Mouse (Mus musculus): Measurements from ENCODE around the gene Sptlc3.
A peak's percentile ranks its signal among the peaks of the same experiment; 100 is the strongest.

Sptlc3 gene

GRCm38 (mm10) chr2:139493836-139494235 is at the start of gene Sptlc3:
Gene Sptlc3, plus strand, starts transcription at chr2:139493913.
- no peak for DNase-seq (ENCODE audit: low spot score)

- DNase-seq (ENCODE audit: low spot score), result no peak
Observed at GRCm38 (mm10) chr2:139467726-139468125, 26.0 kb upstream of the Sptlc3 start.

- no peak for DNase-seq (ENCODE audit: low spot score)
Observed at GRCm38 (mm10) chr2:139488708-139489107, 5.0 kb upstream of the Sptlc3 start.

DNA sequence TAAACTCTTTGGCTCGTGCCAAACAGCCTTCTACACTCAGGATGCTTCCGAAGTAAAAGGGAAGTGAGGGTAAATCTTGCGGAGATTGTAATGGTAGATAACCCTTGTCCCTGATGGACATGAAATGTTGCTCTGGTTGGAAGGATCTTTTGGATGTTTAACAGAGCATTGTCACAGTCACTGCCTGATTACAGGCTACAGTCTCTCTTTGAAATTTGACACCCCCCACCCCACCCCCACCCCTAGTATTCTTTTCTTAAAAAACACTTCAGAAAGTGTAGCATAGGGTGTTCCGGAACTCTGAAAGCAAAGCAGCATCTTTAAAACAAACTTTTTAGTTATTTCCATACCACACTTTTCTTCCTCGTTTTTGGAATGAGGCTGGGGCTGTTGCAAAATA is 916 bp downstream of the Sptlc3 start:
- no peak for DNase-seq (ENCODE audit: low spot score)

GRCm38 (mm10) chr2:139561966-139562505 is 68.3 kb downstream of the Sptlc3 start:
- DNase-seq (ENCODE audit: low spot score), result no peak

DNA sequence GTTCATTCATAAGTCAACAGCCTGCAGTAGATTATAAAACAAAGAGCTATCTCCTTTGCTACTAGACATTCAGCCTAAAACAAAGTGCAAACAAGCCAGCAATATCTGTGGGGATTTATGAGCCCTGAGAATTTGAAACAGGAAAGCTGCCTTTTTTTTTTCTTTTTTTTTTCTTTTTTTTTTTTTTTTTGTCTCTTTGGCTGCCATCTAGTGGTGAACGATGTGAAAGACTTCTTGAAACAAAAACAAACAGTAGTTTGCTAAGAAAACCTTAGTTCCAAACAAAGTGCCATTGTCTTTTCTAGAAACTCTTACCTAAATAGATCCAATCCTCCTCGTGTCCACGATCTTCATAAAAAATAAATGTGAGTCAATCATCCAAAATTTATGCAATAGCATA is 85.6 kb downstream of the Sptlc3 start:
- no peak for DNase-seq (ENCODE audit: low spot score)

GRCm38 (mm10) chr2:139582766-139583165 is 89.1 kb downstream of the Sptlc3 start:
- DNase-seq (ENCODE audit: low spot score), result no peak

GRCm38 (mm10) chr2:139587660-139588200 is 94.0 kb downstream of the Sptlc3 start:
- DNase-seq (ENCODE audit: low spot score), result no peak

DNA sequence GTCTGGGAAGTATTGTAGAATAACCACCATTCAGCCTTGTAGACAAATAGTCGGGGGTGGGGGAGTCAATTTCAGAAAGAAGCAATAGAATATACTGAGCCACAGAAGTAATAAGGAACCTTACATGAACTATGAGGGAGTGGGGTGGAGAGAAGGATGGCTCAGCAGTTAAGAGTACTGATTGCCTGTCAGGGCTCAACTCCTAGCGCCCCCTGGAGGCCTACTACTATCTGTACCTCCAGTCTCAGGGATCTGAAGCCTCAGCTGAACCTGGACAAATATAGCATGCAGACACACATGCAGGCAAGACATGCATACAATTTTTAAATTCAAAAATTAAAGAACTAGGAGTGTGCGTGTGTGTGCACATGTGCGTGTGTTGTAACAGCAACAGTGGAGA is 96.2 kb downstream of the Sptlc3 start:
- peak; percentile 3 for DNase-seq (ENCODE audit: low spot score)

DNA sequence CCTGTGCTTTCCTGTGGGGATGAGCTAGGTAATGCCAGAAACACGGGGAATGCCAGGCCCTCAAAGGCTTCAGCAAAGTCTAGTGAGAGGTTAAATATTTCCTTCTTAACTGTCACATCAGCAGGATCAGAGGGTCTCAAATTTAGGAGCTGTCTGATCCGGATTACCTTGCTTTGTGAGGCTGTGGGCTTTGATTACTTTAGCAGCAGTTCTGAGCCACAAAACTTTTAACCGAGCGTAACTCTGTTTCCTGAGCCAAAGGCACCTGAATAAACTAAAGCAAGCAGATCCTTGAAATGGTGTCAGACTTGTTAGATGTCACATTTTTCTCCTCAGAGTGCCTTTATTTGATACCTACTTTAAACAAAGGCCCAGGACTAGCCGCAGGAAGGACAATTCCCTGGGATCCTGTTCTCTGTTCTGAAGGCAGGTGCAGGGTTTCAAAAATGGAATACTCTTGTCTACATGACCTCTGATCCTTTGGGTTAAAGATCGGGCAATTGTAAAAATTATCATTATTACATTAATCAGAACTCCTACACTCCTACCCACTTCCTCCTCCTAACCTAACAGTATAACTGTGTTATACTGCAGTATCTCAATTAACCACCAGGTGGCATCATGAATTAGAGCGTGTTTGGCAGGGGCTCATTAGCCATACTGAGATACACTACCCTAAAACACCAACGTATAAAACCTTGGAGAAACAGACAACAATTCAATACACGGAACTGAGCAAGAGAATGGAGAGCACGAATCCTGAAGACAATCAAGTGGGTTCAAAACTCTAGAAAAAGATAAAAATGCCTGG is 97.4 kb downstream of the Sptlc3 start:
- DNase-seq (ENCODE audit: low spot score), result peak; percentile 17

GRCm38 (mm10) chr2:139592109-139592508 is 98.4 kb downstream of the Sptlc3 start:
- DNase-seq (ENCODE audit: low spot score), result no peak

- DNase-seq (ENCODE audit: low spot score), result no peak
Observed at GRCm38 (mm10) chr2:139597229-139597628, 103.5 kb downstream of the Sptlc3 start.

DNA sequence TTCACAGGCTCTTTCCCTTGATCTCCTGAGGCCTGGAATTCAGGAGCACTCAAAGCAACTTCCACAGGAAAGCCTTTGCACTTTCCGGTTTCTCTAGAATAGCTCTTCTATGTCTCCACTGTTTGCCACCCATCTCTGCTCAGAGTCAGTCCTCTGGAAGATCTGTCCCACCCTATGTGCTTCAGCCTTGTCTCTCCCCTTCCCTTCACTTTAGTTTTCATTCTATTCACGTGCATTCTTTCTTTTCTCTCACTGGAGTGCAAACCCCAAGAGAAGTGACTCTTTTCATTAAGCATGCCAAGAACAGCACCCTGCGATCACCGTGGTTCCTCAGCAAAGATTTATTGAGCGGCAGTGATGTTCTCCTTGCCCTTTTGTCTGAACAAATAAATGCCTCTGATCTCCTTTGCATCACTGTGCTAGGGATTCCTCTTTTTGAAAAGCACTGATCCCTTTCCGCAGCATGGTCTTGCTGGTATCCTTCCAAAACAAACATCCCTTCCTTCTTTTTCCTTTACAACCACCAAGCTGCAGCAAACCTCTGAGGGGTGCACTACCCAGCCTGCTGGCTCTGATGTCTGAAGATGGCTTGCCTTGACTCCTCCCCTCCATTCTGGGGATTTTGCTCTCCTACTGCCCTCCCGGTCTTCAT is 108.0 kb downstream of the Sptlc3 start:
- DNase-seq (ENCODE audit: low spot score), result no peak

- no peak for DNase-seq (ENCODE audit: low spot score)
Observed at GRCm38 (mm10) chr2:139608167-139608566, 114.5 kb downstream of the Sptlc3 start.

- no peak for DNase-seq (ENCODE audit: low spot score)
Observed at GRCm38 (mm10) chr2:139608810-139609209, 115.1 kb downstream of the Sptlc3 start.

- no peak for DNase-seq (ENCODE audit: low spot score)
Observed at GRCm38 (mm10) chr2:139609231-139609630, 115.5 kb downstream of the Sptlc3 start.

GRCm38 (mm10) chr2:139609662-139610291 is 116.1 kb downstream of the Sptlc3 start:
- no peak for DNase-seq (ENCODE audit: low spot score)

DNA sequence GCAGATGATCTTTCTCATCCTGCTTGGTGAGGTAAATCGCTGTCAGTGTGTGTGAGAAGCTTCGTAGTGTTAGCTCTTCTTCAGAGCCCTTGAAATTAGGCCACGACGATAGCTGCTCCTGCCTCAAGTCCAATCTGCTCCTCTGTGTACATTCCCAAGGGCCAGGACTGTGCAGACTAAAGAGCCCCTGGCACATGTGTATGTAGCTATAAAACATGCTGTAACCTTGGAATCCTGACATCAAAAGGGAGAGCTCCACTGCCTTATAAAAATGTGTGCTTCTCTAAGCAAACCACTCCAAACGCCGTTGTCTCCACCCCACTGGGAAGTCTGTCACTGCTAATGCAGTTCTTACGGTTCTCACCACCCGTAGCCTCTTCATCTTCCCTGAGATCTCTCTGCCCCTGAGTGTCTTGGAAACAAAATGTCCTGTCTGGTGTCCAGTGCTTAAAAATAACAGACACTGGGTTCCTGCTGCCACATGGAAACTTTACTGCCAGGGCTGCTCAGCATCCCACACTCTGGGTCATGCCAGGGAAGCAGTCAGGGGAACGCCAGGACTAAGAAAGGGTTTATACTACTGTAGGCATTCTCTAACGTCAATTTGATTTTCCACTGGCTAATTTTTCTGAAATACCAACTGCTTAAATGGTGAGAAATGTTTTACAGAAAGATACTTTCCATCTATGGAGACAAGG is 118.8 kb downstream of the Sptlc3 start:
- no peak for DNase-seq (ENCODE audit: low spot score)

DNA sequence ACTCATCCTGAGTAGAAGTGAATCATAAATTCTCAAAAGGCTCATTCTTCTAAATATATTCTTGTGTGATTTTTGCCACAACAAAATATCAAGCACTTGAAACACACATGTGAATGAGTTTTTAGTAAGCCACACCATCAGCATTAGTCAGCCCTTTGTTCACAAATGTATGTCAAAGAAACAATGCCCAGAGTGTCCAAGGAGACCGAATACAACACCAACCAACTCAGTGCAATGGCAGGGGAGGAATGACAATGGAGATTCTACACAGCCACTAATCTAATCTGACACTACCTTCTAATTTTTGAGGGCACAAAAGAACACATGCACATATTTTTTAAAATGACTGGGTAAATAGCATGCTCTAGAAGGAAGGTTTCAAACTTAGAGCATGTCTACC is 132.8 kb downstream of the Sptlc3 start:
- no peak for DNase-seq (ENCODE audit: low spot score)

DNA sequence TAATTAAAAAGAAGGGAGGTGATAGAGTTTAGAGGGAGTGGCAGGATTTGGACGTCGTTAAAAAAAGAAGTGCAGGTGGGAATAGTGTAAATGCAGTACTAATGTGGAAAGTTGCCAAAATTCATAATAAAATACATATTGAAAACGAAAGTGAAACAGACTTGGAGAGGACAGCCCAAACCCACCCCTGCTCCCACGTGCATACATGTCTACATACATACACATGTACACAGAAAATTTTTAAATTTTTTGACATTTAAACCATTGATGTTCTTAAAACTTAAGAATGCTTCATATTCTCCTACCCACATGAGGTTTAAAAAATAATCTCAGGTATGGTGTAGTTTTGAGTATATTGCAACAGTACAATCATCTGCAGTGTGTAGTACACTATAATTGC is 135.0 kb downstream of the Sptlc3 start:
- no peak for DNase-seq (ENCODE audit: low spot score)

GRCm38 (mm10) chr2:139629653-139630052 is 135.9 kb downstream of the Sptlc3 start:
- no peak for DNase-seq (ENCODE audit: low spot score)

DNA sequence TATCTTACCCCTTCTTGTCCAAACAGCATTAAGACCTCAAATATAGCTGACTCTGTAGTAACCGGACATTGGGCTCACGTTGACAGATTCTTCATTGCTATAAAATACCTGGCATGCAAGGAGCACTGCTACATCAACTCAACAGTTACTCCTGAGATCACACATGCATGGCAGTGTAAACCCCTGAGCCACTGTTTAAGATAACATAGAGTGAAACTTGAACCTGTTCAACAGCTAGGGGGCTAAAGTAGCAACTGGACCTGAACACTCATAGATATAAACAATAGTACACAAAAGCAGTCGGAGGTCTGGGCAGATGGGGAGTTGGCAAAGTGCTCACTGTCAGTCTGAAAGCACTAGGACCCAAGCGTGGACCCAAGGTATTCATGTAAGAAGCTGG is 140.8 kb downstream of the Sptlc3 start:
- DNase-seq (ENCODE audit: low spot score), result no peak
